Mouse (Mus musculus): Measurements from ENCODE around the gene Cemip2.

The Cemip2 gene

DNA sequence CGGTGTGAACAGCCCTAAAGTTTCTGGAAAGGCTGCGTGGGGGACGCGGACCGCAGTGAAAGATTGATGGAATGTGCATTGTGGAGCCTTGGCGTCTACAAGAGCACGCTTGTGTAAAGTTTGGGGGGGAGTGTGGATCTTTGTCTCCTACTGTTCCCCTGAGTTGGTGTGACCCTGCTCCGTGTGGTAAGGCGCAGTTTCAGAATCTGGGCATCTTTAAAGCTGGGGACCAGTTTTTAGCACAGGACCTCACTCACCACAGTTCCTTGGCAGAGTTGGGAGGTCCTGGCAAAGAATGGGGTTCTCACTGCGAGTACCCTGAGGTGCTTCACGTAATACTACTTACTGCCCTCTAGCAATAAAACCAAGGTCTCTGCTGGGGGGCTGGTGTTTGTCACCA is 964 bp downstream of the Cemip2 start:
- no peak for DNase-seq (ENCODE audit: low read depth)

DNA sequence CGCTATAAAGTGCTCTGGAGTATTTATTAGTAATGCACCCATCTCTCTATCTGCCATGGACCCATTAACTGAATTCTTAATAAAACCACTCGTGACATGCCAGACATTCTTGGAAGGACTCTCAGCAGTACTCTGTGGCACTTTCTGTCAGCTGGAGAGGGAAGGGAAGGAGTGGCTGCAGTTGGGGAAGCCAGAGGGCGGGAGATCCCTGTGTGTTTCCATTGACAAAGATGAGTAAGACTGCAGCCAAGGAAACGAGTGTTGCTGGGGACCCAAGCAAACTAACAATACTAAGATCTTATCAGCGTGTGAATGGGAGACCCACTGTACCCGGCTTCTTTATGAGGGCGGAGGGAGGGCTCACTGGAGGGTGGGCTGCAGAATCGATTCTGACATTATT is 2.5 kb downstream of the Cemip2 start:
- DNase-seq (ENCODE audit: low read depth), result no peak

DNA sequence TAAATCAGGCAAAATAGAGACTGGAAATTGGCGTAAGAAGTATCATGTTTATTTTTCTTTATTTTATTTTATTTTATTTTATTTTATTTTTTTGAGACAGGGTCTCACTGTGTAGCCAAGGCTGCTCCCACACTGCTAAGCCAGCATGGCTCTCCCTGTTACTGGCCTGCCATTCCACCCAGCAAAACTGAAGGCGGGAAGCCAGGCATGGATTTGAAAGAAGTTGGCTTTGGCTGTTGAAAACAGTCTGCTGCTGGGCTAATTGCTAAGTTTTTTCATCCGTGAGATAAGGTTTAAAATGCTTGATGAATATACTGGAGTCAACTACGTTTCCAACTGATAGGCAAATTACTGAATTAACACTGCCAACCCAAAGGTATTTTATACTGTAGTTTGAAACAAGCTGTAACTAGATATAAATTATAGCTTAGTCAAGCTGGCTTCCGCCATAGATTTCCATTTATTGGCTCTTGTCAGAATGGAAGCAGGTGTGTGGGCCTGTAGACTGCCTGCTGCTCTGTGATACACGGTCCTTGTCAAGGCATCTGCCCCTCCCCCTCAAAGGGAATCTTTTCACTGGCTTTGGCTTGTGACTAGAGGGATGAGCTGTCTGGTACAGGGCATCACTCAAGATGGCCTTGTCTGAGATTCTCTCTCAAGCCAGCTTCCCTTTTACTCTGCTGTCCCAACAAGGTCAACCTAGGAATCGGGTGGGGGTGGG is 3.1 kb downstream of the Cemip2 start:
- DNase-seq (ENCODE audit: low read depth), result no peak

DNA sequence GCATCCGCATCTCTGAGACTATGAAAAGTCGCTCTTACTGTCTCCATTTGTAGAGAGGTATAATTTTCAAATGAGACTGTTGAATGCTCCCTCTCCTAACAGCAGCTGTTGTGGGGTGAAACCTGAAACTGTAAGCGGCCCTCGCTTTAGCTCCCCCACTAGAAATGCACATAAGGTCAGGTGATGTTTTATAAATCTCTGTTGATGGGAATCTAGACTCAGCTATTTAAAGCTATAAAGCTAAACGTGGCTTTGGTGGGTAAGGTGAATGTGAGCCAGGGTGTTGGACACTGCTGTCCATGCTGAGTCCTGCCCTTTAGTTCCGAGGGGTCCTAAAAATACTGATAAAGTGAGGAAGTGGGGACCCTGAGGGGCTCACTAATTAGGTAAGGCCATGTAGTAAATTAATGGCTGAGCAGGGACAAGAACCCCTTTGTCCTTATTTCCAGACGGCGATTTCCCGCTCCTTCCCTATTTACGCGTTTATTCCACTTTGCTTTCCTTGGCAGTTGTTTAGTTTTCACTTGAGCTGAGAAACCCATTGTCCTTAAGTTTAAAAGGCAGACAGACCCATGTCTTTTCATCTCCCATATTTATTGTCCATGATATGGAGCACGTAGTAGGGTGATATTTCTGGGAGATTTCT is 3.8 kb downstream of the Cemip2 start:
- no peak for DNase-seq (ENCODE audit: low read depth)

DNA sequence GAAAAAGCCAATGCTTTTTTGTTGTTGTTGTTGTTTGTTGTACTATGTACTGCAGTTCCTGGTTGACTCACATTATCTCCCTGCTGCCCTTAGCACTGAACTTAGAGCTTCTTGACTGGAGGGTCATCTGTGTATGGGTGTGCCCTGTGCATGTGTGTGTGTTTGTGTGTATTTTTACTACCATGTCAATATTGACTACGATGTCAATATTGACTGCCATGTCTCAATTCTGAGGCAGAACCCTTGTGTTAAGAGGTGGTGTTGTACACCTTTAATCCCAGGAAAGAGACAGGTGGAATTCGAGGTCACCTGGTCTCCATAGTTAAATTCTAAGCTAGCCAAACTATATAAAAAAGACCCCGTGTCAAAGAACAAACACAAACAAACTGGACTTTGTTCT is 5.6 kb downstream of the Cemip2 start:
- no peak for DNase-seq (ENCODE audit: low read depth)

DNA sequence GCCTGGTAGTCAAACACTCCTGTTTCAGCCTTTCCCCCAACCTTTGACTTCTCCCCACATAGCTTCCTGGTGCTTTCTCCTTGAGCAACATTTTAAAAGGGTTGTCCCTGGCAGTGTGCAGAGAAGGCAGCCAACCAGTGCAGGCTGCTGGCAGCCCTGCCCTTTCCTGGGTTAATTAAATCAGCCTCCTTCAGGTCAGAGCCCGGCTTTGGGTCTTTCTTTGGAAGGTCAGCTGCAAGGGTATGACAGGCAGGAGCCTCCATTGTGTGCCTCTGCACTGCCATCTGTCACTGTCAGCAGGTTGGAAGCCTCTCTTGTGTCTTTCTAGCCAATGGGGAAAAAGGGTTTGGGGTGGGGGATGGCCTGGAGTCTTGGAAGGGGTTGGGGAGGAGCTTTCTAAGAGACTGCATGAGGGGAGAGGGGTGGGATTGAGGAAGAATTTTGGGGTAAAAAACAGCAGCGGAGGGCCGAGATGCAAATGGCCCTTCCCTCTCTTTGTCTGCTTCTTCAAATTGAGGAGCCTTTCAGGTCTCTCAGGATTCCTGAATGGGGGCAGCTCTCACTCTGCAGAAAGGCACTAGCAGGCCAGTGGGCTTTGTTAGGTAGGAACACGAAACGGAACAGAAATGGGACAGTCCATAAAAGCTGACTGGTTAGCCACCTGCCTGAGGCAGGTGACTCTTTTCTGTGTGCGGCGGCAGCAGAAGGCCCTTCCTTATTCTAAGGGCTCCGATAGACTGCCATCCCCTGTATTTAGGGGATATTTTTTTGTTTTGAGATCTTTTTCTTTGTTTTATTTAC is 6.4 kb downstream of the Cemip2 start:
- no peak for DNase-seq (ENCODE audit: low read depth)

DNA sequence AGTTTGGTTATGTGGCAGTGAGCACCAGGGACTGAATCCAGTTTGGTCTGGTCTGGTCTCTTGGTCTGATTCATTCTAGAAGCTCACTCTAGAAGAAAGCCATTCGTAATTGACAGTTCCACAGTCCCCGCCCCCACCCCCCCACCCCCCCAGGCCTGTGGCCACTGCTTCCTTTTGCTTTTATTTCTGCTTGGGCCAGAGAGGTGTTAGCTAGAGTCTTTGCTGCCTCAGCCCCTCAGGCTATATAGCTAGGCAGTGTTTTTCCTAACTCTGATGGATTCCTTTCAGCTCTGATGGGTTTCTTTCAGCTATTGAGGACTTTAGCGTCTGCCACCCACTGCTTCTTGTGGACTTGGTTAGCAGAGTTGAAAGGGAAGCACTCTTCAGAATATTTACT is 7.0 kb downstream of the Cemip2 start:
- DNase-seq (ENCODE audit: low read depth), result no peak

DNA sequence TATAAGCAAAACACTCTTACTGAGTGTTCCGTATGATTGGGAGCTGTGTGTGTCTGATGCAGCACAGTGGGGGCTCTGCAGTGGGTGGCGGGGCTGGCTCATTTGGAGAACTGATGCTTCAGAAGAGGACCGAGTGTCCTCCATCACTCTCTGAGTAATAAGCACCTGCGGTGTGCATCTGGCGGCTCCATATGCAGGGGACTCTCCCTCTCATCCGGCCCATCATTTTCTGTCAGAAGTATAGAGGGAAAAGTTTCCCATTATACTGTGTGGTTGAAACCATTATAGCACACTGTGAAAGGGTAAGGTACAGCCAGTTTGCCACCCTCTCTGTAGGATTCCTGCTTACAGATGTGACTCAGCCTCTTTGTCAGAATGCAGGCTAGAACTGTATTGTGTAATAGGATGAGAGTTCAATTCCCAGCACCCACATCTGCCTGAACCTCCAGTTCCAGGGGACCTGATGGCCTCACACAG is 8.9 kb downstream of the Cemip2 start:
- DNase-seq (ENCODE audit: low read depth), result no peak

DNA sequence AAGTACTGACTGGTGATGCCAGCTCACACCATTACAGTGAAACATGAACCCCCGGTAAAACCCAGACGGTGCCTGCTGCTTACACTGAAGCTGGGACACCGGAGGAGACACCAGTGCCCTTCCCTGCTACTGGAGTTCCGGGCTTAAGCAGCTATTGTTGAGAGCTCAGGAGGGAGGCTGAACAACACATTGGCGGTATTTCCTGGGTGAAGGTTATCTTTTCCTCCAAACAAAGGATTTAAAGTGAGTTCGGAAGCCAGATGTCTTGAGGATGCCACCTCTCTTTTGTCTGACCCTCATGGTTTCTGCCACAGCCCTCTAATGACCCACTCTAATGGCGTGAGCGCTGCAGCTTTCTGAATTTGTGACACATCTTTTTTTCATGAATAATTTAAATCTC is 10.9 kb downstream of the Cemip2 start:
- no peak for DNase-seq (ENCODE audit: low read depth)

DNA sequence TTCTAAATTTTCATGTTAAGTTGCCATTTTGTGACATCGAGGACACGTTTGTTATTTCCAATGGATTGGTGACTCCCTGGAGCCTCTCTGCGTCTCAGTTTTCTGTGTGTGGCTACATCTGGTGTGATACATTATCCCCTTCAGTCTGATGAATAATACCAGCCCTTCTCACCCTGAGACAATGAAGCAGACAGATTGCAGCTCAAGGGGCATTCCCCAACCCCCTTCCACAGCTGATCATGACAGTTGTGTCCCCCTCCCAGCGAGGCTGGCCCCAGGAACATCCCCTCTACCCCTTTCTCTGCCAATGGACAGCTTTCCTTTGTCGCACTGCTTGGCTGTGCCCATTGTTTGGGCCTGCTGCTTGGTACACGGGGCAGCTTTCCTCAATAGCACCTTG is 11.5 kb downstream of the Cemip2 start:
- no peak for DNase-seq (ENCODE audit: low read depth)

DNA sequence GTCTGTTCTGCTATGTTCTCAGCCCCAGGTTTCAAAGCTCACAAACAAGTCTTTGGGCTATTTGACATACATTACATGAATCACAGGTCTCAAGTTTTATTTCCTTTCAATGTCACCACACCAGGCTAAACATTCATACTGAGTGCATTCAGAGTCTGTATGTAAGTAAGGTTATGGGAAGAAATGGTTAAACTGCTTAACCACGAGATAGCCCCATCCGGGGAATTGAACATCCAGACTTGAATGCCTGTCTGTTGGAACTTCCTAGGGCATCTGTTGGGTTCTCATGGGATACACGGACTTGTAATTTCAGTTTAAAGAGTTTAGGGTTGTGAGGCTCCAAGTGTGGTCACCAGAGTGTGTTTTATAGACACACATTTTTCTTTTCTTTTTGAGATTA is 13.2 kb downstream of the Cemip2 start:
- DNase-seq (ENCODE audit: low read depth), result no peak

DNA sequence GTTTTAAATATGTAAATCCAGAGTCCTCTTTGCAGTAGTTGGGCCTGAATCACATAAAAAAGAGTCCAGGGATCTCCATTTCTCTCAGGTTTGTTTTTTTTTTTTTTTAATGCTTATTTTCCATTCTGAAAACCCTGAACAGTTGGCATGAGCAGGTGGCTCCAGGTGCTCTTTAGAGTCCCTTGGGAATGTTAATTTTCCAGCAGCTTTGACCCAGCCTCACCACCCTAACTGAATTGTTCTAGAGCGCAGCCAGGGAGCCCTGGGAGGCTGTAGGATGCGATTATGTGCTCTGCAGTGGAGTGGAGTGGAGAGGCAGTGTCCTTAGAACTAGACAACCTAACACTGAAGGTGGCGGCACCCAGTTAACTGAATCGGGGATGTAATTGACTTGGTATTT is 13.7 kb downstream of the Cemip2 start:
- no peak for DNase-seq (ENCODE audit: low read depth)

DNA sequence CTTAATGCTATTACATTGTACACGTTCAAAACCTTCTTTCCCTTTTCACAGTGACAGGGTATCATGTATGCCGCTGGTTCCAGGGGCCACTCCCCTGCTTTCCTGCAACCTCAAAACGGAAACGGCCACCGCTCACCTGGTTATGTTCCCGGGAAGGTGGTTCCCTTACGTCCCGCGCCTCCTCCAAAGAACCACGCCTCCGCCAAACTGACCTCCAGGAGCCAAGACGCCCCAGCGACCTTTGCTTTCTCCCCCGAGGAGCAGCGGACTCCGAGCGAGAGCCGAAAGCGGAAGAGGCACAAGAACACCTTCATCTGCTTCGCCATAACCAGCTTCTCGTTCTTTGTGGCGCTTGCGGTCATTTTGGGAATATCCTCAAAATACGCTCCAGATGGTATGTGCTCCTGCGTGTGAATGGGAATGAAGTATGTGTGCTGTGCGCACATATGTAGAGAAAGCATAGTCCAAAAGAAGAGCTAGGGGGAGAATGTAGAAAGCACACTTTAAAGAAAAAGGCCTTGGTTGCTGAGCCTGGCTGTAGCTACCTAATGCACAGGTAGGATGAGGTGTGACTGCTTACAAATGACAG is 14.5 kb downstream of the Cemip2 start:
- no peak for DNase-seq (ENCODE audit: low read depth)

DNA sequence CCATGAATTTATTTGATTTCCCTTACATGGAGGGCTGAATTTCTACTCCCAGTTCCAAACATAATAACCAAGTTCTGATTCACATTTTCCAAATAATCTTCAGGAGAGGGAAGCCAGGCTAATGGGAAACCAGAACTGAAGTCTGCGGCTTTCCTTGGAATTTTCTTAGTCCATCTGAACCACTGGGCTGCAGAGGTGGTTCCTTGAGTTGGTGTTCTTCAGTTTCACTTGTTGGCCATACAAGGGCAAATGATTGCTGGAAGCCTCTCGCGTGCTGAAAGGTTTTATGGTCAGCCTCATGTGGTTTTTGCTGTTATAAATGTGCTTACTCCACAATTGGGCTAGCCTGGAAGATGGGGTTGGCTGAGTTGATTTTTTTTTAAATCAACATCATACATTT is 16.4 kb downstream of the Cemip2 start:
- DNase-seq (ENCODE audit: low read depth), result no peak

DNA sequence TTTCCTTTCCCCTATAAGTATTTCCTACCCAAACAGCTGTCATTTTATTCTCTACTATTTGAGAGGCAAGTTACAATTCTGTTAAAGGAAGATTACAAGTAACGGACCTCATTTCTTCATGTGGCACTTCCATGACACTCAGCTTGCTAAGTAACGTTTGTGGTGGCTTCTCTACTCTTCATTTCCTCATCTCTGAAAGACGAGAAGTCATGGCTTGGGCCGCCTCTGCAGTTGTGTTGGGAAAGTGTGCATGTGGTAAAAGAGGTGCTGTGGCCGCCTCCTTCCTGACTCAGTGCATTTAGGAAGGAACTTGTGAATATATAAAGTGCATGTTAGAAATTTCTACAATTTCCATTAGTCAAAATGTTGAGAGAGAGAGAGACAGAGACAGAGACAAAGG is 18.2 kb downstream of the Cemip2 start:
- no peak for DNase-seq (ENCODE audit: low read depth)

DNA sequence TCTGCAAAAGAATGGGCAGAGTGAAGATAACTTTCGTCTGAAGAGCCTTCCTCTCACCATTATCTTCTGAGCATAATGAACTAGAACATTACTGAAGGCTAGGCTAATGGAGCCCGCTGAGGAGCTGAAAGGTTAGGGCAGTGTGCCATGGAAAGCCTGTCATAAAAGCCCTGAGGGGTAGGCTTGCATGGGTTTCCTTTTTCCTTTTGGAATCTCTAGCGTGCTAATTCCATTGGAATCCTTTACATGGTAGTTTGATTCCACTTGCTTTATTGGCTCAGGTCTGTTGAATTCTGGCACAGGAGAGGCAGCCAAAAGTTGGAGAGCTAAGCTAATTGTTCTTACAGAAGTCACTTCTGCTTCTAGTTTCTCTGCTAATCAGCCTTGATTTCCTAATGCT is 20.6 kb downstream of the Cemip2 start:
- no peak for DNase-seq (ENCODE audit: low read depth)

DNA sequence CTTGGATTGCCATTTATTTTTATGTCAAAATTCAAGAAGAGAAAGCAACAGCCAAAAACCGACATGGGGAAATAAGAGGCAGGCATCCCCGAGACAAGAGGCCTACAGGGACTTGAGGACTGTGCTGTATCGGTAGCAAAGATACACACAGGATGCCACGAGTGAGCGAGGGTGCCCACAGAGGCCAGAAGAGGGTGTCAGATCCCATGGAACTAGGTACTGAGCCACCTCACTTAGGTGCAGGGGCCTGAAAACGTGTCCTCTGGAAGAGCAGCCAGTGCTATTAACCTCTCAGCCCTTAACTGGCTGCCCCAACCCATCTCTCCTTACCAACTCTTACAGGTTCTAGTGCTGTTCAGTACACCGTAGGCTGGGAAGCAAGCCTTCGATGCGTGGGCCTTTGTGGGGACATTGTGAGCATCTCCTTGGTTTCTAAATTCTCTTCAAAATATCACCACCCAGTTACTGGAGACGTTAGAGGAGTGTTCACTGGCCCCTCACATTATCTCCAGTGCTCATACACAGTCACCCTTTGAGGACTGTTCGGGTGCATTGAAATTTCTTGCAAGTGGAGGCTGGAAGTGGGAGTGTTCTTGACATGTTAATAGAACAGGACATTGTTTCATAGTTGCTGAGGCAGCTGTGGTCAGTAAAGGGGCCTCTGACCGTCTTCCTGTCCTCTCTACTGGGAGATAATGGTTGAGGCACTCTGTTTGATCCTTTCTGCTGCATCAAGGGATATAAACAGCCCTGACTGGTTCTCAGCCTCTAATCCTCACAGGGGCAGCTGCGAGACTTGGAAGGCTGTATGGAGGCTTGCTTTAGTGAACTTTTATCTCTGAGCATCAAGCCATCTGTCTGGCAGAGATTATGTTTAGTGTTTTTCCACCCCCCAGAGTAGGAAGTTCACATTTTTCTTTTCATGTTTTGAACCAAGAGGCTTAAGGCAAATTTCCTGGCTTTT is 21.6 kb downstream of the Cemip2 start:
- DNase-seq (ENCODE audit: low read depth), result no peak

DNA sequence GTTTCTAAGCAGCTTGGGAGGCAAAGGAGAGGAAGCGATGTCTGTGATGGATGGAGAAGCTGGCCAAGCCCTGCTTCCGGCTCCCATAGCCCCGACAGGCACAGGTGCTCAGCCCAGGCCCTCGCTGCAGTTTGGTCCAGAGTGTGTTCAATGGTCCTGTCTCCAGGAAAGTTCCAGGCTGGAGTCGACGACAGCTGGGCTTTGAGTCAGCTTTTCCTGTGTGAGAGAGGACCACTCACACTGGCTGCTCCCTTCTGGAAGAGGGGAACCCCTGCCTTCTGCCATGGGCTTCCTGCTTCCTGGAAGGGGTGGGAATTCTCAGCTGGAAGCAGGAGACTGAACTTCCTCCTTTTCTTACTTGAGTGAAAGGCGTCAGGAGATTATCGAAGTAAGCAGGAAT is 26.3 kb downstream of the Cemip2 start:
- DNase-seq (ENCODE audit: low read depth), result no peak

DNA sequence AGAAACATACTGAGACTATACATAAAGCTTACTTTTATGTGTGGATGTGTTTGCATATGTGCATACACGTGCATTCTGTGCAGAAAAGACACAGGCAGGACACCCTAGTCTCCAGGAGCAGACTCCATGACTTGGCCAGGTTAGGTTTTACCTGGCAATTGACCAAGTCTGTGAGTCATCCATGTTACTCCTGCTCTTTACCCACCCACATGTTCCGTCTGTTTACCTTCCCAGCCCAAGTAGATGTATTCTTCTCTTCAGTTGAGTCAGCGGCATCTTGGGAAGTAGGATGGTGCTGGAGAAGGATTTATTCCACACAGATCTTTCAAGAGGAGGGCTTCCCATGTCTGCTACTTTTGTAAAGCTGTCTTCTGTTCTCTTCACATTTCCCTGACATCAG is 27.2 kb downstream of the Cemip2 start:
- DNase-seq (ENCODE audit: low read depth), result no peak

DNA sequence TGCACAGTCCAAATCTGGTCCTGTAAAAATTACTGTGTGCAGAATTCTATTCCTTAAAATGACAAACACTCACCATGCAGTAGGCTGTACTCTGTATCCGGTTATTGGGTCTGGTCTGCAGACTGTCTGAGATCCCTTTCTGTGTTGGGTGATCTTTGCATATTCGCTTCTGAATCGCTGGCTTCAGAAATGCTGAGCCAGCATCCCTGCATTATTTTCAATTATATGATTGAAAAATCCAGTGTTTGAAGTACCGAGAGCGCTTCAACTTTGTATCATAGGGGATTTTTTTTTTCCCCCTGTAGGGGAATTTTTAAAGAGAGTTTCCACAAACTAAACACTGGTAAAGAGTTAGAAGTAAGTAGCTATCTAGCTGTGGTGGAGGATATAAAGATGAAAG is 32.0 kb downstream of the Cemip2 start:
- no peak for DNase-seq (ENCODE audit: low read depth)

DNA sequence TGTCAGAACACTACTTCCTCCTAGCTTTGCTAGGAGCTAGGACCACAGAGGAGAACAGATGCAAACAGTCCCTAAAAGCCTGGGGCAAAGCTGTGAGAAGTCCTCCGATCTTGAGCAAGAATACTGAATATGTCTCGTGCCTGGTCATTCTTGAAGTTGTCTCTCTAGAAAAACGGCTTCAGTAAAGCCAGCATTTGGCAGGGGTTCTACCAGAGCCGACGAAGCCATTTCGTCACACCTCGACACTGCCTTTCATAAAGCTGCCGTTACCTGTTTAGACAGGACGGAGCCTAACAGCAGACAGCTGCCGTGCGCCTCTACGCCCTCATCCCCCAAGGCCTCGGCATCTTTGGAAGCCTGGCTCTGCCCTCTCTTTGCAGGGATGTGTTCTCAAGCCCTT is 35.4 kb downstream of the Cemip2 start:
- DNase-seq (ENCODE audit: low read depth), result no peak

Data from naive thymus-derived CD4-positive, alpha-beta T cell, adult 2 months (primary cell).